Mouse (Mus musculus) limb, embryonic 10.5 days (tissue): Measurements from ENCODE around the gene Inpp5b. TPM values are rescaled to one million over a fixed set of nuclear protein-coding genes. Genes with fewer than 3 reads are reported as not detected.

Source experiments
- DNase-seq: peaks from one replicate; pipeline ENCODE4 v3.0.0-alpha.2; 2017; ENCODE audit warnings: low spot score
- H3K27ac ChIP-seq: fragments of 300-500 bp; sonication (generic); 2 replicates; pipeline ENCODE4 v1.5.1; 2016; ENCODE audit warnings: mild to moderate bottlenecking
- H3K27me3 ChIP-seq: fragments of 300-500 bp; sonication (generic); 2 replicates; pipeline ENCODE4 v1.6.1; 2016; ENCODE audit warnings: low read depth, mild to moderate bottlenecking; ENCODE audit not compliant: poor library complexity, severe bottlenecking
- H3K36me3 ChIP-seq: fragments of 300-500 bp; sonication (generic); 2 replicates; pipeline ENCODE4 v1.6.1; 2016; ENCODE audit warnings: mild to moderate bottlenecking, moderate library complexity
- H3K4me1 ChIP-seq: fragments of 300-500 bp; sonication (generic); 2 replicates; pipeline ENCODE4 v1.6.1; 2016
- H3K4me3 ChIP-seq: fragments of 300-500 bp; sonication (generic); 2 replicates; pipeline ENCODE4 v1.5.1; 2016; ENCODE audit warnings: mild to moderate bottlenecking, moderate library complexity
- H3K9me3 ChIP-seq: fragments of 300-500 bp; sonication (generic); replicated peaks from 2 replicates; pipeline ENCODE4 v1.6.1; 2016; ENCODE audit warnings: mild to moderate bottlenecking
- WGBS: fragments of 180-500 bp; shearing (Covaris S2); methylation state at CpG from one replicate; pipeline ENCODE4 v1.1.7; 2016; 5-methylcytosine and 5-hydroxymethylcytosine counted together
- polyA plus RNA-seq: library from polyadenylated mRNA; unstranded; fragments of >200 nt; fragmentation: Nextera tagmentation; extraction: Ambion mirVana; gene quantifications from 2 replicates; pipeline ENCODE4 v1.2.1, GENCODE M21; 2016

The Inpp5b gene
- polyA plus RNA-seq, 1 experiment from 2014 or later, result 22.8 TPM

DNA sequence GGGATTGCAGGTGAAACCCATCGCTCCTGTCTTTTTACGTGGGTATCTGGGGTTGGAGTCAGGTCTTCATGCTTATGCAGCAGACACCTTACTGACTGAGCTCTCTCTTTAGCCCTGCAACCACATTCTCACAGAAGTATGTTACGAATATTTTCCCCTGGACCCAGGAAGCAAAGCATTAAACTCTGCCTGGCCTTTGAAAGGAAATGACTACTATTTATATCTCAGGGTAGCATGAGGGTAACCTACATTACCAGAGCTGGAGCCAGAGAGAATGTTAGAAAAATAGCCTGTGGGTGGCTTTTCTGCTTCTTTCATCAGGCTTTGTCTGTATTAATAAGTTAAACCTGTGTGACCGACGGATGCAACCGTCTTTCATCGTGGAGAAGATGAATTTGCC is 13.9 kb downstream of the Inpp5b start:
- Histone ChIP-seq H3K9me3 (no peaks in the 10 kb centered on the region), H3K36me3 (0 out of 2 replicates have a peak, but pooled peaks cover 3% of the 10 kb centered on the region), H3K4me1 (peaks cover 17% of the 10 kb centered on the region), H3K27ac (no peak overlapping the region), H3K4me3 (no peak overlapping the region), H3K27me3 (no peaks in the 10 kb centered on the region)
- DNase-seq, result no peak
- 80% methylated on average over 7 of the region's 7 CpGs for whole genome bisulfite sequencing

DNA sequence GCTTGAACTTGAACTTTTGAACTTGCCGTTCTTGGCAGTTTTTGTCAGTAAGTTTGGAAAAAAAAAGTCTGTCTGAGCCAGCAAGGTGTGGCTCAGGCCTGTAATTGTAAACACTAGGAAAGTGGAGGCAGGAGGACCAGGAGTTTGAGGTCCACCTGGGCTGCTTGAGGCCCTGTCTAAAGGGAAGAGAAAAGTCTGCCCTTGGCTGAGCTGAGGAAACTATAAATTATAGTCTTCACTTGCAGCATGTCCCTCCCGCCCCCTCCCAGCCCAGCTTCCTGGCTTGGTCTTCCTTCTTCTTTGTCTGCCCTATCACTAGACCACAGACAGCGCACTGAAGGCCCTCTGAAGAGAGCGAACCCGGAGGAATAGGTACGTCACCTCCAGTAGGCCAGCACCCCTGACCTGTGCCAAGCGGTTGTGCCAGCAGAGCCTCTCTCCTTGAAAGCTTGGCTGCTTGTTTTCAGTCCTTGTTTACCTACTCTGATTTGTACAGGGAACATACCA is 17.7 kb downstream of the Inpp5b start:
- H3K36me3 ChIP-seq, result 0 out of 2 replicates have a peak, but pooled peaks cover 3% of the 10 kb centered on the region
- no peaks in the 10 kb centered on the region for H3K4me1 ChIP-seq
- no peak overlapping the region for H3K4me3 ChIP-seq
- whole genome bisulfite sequencing, result 78% methylated on average over 7 of the region's 7 CpGs
- no peak for DNase-seq
- H3K27me3 ChIP-seq, result no peaks in the 10 kb centered on the region
- no peaks in the 10 kb centered on the region for H3K9me3 ChIP-seq
- H3K27ac ChIP-seq, result no peak overlapping the region

DNA sequence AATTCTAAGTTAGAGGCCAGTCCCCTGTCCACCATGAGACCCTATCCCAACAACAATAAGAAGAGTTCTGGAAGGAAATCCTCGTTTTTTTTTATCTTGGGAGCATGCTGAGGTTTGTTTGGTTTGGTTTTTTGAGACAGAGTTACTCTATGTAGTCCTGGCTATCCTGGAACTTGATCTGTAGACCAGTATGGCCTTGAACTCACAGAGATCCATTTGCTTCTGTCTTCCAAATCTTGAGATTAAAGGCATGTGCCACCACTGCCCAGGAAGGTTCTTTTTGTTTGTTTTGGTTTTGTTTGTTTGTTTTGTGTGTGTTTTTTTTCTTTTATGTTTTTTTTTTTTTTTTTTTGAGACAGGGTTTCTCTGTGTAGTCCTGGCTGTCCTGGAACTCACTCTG is 19.6 kb downstream of the Inpp5b start:
- 67% methylated on average over 1 of the region's 1 CpGs for WGBS
- H3K36me3 ChIP-seq, result 0 out of 2 replicates have a peak, but pooled peaks cover 3% of the 10 kb centered on the region
- H3K27me3 ChIP-seq, result no peaks in the 10 kb centered on the region
- no peak overlapping the region for H3K4me3 ChIP-seq
- no peak overlapping the region for H3K27ac ChIP-seq
- no peak for DNase-seq
- H3K4me1 ChIP-seq, result no peaks in the 10 kb centered on the region
- no peaks in the 10 kb centered on the region for H3K9me3 ChIP-seq

DNA sequence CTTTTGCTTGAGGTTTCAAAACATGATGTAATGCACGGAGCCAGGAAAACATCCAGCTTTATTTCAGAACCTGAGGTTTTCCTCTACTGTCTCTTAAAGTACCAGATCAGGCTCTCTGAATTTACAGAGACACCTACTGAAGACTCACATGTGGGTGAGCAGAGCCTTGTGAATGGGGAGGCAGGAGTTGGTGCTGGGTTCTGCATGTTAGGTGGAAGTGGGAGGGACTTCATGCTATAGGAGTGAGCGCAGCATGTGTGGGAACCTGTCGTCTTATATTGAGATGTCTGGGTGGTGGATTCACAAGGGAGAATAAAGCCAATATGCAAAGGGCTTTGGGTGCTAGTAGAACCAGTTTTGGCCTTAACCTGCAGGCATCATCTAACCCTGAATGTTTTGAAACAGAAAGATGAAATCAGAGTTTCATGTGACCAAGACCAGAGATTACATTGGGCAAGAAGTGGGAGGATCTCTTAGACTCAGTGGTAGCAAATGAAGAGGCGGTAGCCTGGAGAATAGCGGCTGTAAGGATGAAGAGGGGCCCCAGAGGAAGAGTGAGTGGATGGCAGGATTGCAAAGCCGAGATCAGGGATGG is 21.3 kb downstream of the Inpp5b start:
- 89% methylated on average over 6 of the region's 6 CpGs for WGBS
- no peaks in the 10 kb centered on the region for H3K27me3 ChIP-seq
- no peak overlapping the region for H3K27ac ChIP-seq
- no peaks in the 10 kb centered on the region for H3K9me3 ChIP-seq
- H3K4me3 ChIP-seq, result no peak overlapping the region
- H3K4me1 ChIP-seq, result no peaks in the 10 kb centered on the region
- DNase-seq, result no peak
- 0 out of 2 replicates have a peak, but pooled peaks cover 3% of the 10 kb centered on the region for H3K36me3 ChIP-seq

DNA sequence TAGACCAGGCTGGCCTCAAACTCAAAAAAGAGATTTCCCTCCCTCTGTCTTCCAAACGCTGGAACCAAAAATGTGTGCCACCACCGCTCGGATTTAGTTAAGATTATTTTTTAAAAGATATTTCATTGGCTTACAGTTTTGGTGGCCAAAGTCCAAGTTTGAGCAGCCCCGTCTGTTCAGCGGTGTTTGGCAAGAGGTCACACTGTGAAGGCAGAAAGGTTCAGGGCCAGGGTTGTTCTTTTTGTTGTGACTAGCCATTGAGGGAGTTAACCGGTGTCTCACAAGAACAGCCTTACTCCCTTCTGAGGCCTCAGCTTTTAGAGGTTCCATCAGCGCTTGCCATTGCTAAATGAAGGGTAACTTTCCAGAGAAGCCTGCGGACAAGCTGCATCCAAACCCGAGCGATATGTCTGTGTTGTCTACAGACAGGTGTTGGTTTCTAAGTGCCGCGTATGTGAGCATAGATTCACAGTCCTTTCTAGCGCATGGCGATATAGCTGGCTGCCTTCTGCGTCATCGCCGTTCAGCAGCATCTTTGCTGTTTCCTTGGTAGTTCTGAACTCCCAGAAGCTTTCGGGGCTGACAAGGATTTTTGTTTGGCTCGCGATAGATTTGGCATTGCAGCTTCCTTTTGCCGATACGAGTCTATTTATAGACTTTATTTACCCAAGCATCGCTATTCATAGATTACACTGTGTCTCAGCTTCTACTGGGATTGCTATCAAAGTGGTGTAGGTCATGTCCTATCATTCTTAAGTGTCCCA is 24.3 kb downstream of the Inpp5b start:
- no peak for DNase-seq
- no peaks in the 10 kb centered on the region for H3K36me3 ChIP-seq
- no peak overlapping the region for H3K4me3 ChIP-seq
- no peaks in the 10 kb centered on the region for H3K4me1 ChIP-seq
- 95% methylated on average over 23 of the region's 23 CpGs for WGBS
- H3K27ac ChIP-seq, result no peak overlapping the region
- H3K9me3 ChIP-seq, result no peaks in the 10 kb centered on the region
- no peaks in the 10 kb centered on the region for H3K27me3 ChIP-seq

DNA sequence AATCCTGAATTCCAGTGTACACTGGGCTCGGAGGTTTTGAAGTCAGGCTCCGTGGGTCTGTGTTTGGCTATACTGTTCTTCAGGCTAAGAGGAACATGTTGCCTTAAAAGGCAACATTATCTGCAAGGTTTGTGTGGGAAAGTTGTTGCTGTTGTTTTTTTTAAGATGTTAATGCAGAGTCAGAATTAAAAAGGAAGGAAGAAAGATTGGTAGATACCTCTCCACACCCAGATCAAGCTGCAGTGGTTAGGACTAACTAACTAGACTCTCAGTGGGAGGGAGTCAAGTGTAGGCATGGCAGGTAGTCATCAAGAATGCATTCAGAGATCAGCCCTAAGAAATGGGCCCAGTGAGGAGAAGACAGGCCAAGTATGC is 24.9 kb downstream of the Inpp5b start:
- H3K4me1 ChIP-seq, result no peaks in the 10 kb centered on the region
- no peak overlapping the region for H3K4me3 ChIP-seq
- H3K9me3 ChIP-seq, result no peaks in the 10 kb centered on the region
- no peaks in the 10 kb centered on the region for H3K27me3 ChIP-seq
- H3K27ac ChIP-seq, result no peak overlapping the region
- no peak for DNase-seq
- no peaks in the 10 kb centered on the region for H3K36me3 ChIP-seq
- WGBS, result 91% methylated on average over 2 of the region's 2 CpGs

DNA sequence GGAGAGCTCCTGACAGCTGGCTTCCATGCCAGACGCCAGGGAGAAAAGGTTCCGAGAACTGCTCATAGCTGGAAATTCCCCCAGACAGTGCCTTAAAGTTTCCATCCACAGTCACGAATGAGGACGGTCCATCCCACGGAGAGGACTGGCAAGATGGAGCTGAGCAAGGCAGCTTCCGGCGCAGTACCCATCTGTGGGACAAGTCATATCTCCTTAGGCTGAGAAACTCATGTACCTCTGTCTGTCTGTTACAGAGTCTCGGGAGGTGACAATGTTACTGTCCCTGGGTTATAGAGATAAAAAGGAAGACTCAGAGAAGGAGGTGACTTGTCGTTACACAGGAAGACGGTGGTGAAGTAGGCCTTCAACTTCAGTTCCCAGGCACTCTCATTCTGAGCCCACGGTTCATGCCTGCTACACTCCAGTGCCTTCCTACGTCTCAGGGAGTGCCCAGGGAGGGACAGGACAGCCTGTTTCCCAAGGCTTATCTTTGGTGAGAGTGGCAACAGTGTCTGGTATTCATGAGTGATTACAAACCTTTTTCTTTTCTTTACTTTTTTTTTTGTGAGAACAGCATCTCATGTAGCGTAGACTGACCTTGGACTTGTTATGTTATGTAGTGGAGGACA is 27.4 kb downstream of the Inpp5b start:
- no peak for DNase-seq
- 88% methylated on average over 13 of the region's 13 CpGs for WGBS
- H3K27me3 ChIP-seq, result no peaks in the 10 kb centered on the region
- H3K4me1 ChIP-seq, result no peaks in the 10 kb centered on the region
- no peaks in the 10 kb centered on the region for H3K36me3 ChIP-seq
- H3K4me3 ChIP-seq, result no peak overlapping the region
- no peak overlapping the region for H3K27ac ChIP-seq
- no peaks in the 10 kb centered on the region for H3K9me3 ChIP-seq

DNA sequence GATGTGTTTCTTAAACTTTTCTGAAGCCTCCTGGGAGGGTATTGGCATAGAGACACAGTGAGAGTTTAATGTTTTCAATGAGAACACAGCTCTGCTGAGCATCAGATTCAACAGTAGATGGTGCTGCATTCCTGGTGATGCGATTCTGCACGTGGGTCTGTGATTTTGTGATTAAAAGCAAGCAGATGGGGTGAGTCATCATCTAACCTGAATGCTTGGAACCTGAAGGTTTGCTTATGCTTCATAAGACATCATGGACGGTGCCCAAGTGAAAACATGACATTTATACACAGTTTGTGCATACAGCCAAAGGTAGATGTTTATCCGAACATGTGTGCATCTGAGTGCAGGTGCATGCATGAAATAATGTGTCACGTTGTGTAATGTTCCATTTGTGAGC is 29.0 kb downstream of the Inpp5b start:
- H3K9me3 ChIP-seq, result no peaks in the 10 kb centered on the region
- no peak overlapping the region for H3K27ac ChIP-seq
- no peak overlapping the region for H3K4me3 ChIP-seq
- no peak for DNase-seq
- no peaks in the 10 kb centered on the region for H3K36me3 ChIP-seq
- WGBS, result 83% methylated on average over 5 of the region's 5 CpGs
- H3K4me1 ChIP-seq, result no peaks in the 10 kb centered on the region
- no peaks in the 10 kb centered on the region for H3K27me3 ChIP-seq

DNA sequence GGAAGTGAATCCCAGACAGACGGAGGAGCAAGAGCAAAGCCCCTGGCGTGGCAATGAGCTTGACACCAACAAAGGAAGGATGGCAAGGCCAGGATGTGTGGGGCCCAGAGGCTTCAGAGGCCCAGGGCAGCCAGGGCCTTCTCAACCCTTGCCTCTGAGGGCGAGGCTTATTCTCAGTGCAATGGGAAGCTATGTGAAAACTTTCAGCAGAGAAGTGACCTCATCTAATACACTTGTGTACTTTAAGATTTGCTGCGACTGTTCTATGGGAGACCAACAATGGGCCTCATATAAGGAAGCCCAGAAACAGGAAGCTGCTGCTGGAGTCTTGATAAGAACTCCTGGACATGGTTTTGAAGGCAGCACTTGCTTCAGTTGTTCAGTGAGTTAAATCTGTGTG is 30.5 kb downstream of the Inpp5b start:
- WGBS, result 80% methylated on average over 4 of the region's 4 CpGs
- Histone ChIP-seq H3K9me3 (no peaks in the 10 kb centered on the region), H3K4me1 (no peaks in the 10 kb centered on the region), H3K36me3 (no peaks in the 10 kb centered on the region), H3K4me3 (no peak overlapping the region), H3K27me3 (no peaks in the 10 kb centered on the region), H3K27ac (0 out of 2 replicates have a peak overlapping the region, but pooled peaks have one; percentile 30)
- no peak for DNase-seq

DNA sequence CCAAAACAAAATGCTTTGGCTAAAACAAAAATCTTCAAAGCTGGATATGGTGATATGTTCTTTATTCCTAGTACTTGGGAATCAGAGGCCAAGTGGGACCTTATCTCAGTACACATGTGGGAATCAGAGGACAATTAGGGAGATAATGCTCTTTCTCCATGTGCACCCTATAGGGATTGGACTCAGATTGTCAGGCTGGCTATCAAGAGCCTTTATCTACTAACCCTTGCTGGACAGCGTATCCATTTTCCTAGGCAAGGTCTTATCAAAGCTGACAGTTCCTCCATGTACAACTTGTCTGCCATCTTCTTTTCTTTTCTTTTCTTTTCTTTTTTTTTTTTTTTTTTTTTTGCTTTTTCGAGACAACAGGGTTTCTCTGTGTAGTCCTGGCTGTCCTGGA is 31.8 kb downstream of the Inpp5b start:
- WGBS, result 86% methylated on average over 2 of the region's 2 CpGs
- no peak for DNase-seq
- H3K27me3 ChIP-seq, result no peaks in the 10 kb centered on the region

DNA sequence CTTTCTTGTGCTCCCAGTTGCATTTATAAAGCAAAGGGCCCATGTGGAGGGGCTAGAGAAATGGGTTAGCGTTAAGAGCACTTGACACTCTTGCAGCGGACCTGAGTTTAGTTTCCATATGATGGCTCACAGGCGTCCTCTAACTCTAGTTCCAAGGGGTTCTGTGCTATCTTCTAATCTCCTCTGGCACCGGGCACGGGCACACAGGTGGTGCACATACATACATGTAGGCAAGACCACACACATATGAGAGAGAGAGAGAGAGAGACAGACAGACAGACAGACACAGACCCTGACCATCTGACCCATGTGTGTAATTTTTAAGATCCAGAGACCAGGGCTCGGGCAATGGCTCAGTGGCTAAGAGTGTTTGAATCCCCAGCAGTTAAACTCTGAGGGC is 32.3 kb downstream of the Inpp5b start:
- H3K4me1 ChIP-seq, result no peaks in the 10 kb centered on the region
- WGBS, result 89% methylated on average over 6 of the region's 6 CpGs
- no peaks in the 10 kb centered on the region for H3K27me3 ChIP-seq
- H3K4me3 ChIP-seq, result no peak overlapping the region
- H3K27ac ChIP-seq, result no peak overlapping the region
- H3K9me3 ChIP-seq, result no peaks in the 10 kb centered on the region
- no peak for DNase-seq
- H3K36me3 ChIP-seq, result peaks cover 5% of the 10 kb centered on the region; the same call in 1 of the 2 replicates

More for the DNA sequence above, 31.8 kb downstream of the Inpp5b start:
- Histone ChIP-seq H3K27ac (no peak overlapping the region), H3K4me3 (no peak overlapping the region), H3K9me3 (no peaks in the 10 kb centered on the region), H3K4me1 (no peaks in the 10 kb centered on the region), H3K36me3 (no peaks in the 10 kb centered on the region)

DNA sequence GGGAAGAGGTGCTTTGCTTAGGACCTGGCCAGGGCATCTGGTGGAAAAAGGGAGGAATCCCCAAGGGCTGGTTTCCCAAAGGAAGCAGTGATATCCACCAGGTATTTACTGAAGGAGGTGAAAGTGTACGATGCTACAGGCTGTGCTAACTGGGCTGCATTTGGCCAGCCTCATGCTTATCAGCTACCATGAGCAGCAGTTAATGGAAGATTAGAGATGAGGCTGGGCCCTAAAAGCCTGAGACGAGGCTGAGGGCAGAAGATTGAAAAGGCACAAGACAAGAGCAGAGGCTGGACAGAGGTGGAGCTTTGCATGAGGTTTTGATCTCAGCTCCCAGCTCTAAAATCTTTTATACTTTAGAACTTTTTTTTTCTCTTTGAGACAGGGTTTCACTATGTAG is 32.8 kb downstream of the Inpp5b start:
- no peaks in the 10 kb centered on the region for H3K27me3 ChIP-seq
- no peak overlapping the region for H3K4me3 ChIP-seq
- H3K36me3 ChIP-seq, result peaks cover 5% of the 10 kb centered on the region; the same call in 1 of the 2 replicates
- no peaks in the 10 kb centered on the region for H3K9me3 ChIP-seq
- no peaks in the 10 kb centered on the region for H3K4me1 ChIP-seq
- whole genome bisulfite sequencing, result 65% methylated on average over 2 of the region's 2 CpGs
- DNase-seq, result no peak
- no peak overlapping the region for H3K27ac ChIP-seq

DNA sequence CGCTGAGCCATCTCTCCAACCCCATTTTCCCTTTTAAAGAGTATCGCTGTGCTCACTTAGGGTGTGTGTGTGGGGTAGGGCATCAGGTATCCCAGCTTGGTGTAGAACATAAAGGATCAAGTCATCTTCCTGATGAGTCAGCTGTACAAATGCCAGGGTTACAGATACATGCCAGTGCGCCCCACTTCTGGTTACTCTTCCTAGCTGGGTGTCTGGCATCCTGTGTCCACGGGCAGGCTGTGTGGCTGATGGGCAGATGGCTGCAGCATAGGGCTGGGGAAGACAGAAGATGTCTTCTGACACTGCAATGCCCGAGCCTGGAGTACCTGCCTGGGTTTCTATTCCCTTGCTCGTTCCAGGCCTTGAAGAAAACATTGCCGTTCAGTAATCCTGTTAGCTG is 39.7 kb downstream of the Inpp5b start:
- H3K4me1 ChIP-seq, result no peaks in the 10 kb centered on the region
- DNase-seq, result no peak
- H3K27me3 ChIP-seq, result no peaks in the 10 kb centered on the region
- no peak overlapping the region for H3K27ac ChIP-seq
- H3K36me3 ChIP-seq, result peaks cover 59% of the 10 kb centered on the region
- H3K4me3 ChIP-seq, result no peak overlapping the region
- 91% methylated on average over 7 of the region's 7 CpGs for WGBS
- H3K9me3 ChIP-seq, result no peaks in the 10 kb centered on the region
